Mouse (Mus musculus) E14TG2a.4 (cell line): ENCODE results near the gene Trabd2b.

Source experiments
- CTCF ChIP-seq: conservative IDR thresholded peaks from 2 replicates; pipeline ENCODE4 v1.5.1; 2014; ENCODE audit warnings: low read length
- NANOG ChIP-seq: IDR thresholded peaks from 2 replicates; pipeline ENCODE4 v1.6.1; 2014; ENCODE audit warnings: borderline replicate concordance, low read length, mixed read lengths

DNA sequence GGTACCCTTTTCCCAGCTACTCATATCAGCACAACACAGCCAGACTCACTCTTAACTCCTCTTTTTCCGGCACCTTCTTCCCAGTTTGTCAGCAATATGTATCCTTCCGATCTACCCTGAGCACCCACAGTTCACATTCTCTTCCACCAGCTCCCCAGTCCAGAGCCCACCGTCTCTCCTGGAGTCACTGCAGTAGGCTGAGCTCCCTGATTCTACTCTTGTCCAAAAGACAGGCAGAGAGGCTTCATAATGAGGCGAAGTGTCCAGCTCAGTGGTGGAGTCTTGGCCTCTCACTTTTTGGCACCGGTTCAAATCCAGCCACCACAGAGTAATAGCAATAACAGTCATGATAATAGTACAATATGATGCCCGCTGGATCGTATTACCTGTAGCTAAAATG, 133.5 kb downstream of the Trabd2b start:
- TF ChIP-seq CTCF: no peak
- no peak for TF ChIP-seq NANOG
